Mouse (Mus musculus) intestine, postnatal 0 days (tissue): ENCODE data around the gene 1700049E17Rik2. TPM values are rescaled to one million over a fixed set of nuclear protein-coding genes. Genes with fewer than 3 reads are reported as not detected.
"Not testable (repeated sequence)": the region's sequence is repeated elsewhere in the genome, so short reads cannot be mapped to it uniquely, and the experiment has no call there.

Experiments
- ATAC-seq: fragments of 200-750 bp; cut with Nextera tagmentation; 2 replicates; pipeline ENCODE4 v1.8.0; 2017; ENCODE audit warnings: mild to moderate bottlenecking, moderate TSS enrichment, moderate library complexity
- H3K27ac ChIP-seq: fragments of 300-500 bp; sonication (generic); 2 replicates; pipeline ENCODE4 v1.5.1; 2014; ENCODE audit warnings: mild to moderate bottlenecking, low read depth, low read length, moderate library complexity
- H3K27me3 ChIP-seq: fragments of 300-500 bp; sonication (generic); replicated peaks from 2 replicates; pipeline ENCODE4 v1.6.1; 2014; ENCODE audit warnings: low read length, mixed read lengths; ENCODE audit not compliant: control insufficient read depth, insufficient read depth
- H3K36me3 ChIP-seq: fragments of 300-500 bp; sonication (generic); 2 replicates; pipeline ENCODE4 v1.6.1; 2014; ENCODE audit warnings: mild to moderate bottlenecking, moderate library complexity; ENCODE audit not compliant: control insufficient read depth, insufficient read depth
- H3K4me1 ChIP-seq: fragments of 300-500 bp; sonication (generic); replicated peaks from 2 replicates; pipeline ENCODE4 v1.6.1; 2014; ENCODE audit warnings: antibody characterized with exemption, low read length, mixed read lengths; ENCODE audit not compliant: control insufficient read depth, insufficient read depth
- H3K4me2 ChIP-seq: fragments of 300-500 bp; sonication (generic); replicated peaks from 2 replicates; pipeline ENCODE4 v1.6.1; 2014; ENCODE audit warnings: low read depth, mild to moderate bottlenecking, moderate library complexity
- H3K4me3 ChIP-seq: fragments of 300-500 bp; sonication (generic); 2 replicates; pipeline ENCODE4 v1.5.1; 2014; ENCODE audit warnings: low read depth, low read length
- H3K9ac ChIP-seq: fragments of 300-500 bp; sonication (generic); 2 replicates; pipeline ENCODE4 v1.6.1; 2014; ENCODE audit warnings: mild to moderate bottlenecking, low read depth, low read length
- H3K9me3 ChIP-seq: fragments of 300-500 bp; sonication (generic); 2 replicates; pipeline ENCODE4 v1.6.1; 2016; ENCODE audit warnings: mixed run types; ENCODE audit not compliant: control insufficient read depth
- WGBS: fragments of 180-500 bp; shearing (Covaris S2); extraction: QIAGEN DNeasy Blood & Tissue Kit; methylation state at CpG from one replicate; pipeline ENCODE4 v1.1.7; 2014; 5-methylcytosine and 5-hydroxymethylcytosine counted together
- polyA plus RNA-seq: library from polyadenylated mRNA; unstranded; fragments of >200 nt; fragmentation: Nextera tagmentation; extraction: Ambion mirVana; gene quantifications from 2 replicates; pipeline ENCODE4 v1.2.1, GENCODE M21; 2015

The 1700049E17Rik2 gene
- polyA plus RNA-seq = not detected in 2 replicates

- H3K27me3 ChIP-seq, H3K4me1 ChIP-seq, H3K4me2 ChIP-seq, H3K4me3 ChIP-seq, H3K9ac ChIP-seq, H3K36me3 ChIP-seq, ATAC-seq, H3K27ac ChIP-seq, H3K9me3 ChIP-seq: not testable (repeated sequence)
- whole genome bisulfite sequencing = no CpG with 5 or more reads among the region's 1 CpGs
Measured at GRCm38 (mm10) chr14:41572911-41573310, at the start of gene 1700049E17Rik2. TSS of gene 1700049E17Rik2 (plus strand) at chr14:41573211.

- H3K36me3 ChIP-seq, H3K27ac ChIP-seq, H3K9ac ChIP-seq, H3K27me3 ChIP-seq, H3K4me3 ChIP-seq, ATAC-seq, H3K9me3 ChIP-seq, H3K4me1 ChIP-seq, H3K4me2 ChIP-seq: not testable (repeated sequence)
- WGBS = 74% methylated on average over 1 of the region's 1 CpGs
Measured at GRCm38 (mm10) chr14:41524695-41525094, 48.3 kb upstream of the 1700049E17Rik2 start.

- not testable (repeated sequence) for H3K4me2 ChIP-seq, H3K4me3 ChIP-seq, H3K27me3 ChIP-seq, H3K36me3 ChIP-seq, H3K4me1 ChIP-seq, ATAC-seq, H3K9me3 ChIP-seq, H3K27ac ChIP-seq, H3K9ac ChIP-seq
- no CpG with 5 or more reads among the region's 2 CpGs for WGBS
Measured at GRCm38 (mm10) chr14:41555483-41555882, 17.5 kb upstream of the 1700049E17Rik2 start, which contains the start of gene Gm7970. TSS of gene Gm7970 (minus strand) at chr14:41555583.

- 71% methylated on average over 1 of the region's 1 CpGs for WGBS
- H3K4me2 ChIP-seq, ATAC-seq, H3K27ac ChIP-seq, H3K4me1 ChIP-seq, H3K9me3 ChIP-seq, H3K9ac ChIP-seq, H3K36me3 ChIP-seq, H3K4me3 ChIP-seq, H3K27me3 ChIP-seq: not testable (repeated sequence)
Measured at GRCm38 (mm10) chr14:41586346-41586745, 13.3 kb downstream of the 1700049E17Rik2 start.

- 93% methylated on average over 15 of the region's 15 CpGs for WGBS
- H3K36me3 ChIP-seq, H3K4me3 ChIP-seq, ATAC-seq, H3K4me2 ChIP-seq, H3K27ac ChIP-seq, H3K4me1 ChIP-seq, H3K27me3 ChIP-seq, H3K9ac ChIP-seq, H3K9me3 ChIP-seq: not testable (repeated sequence)
Measured at GRCm38 (mm10) chr14:41600935-41601334, 27.9 kb downstream of the 1700049E17Rik2 start.

- not testable (repeated sequence) for H3K4me2 ChIP-seq, H3K4me1 ChIP-seq, ATAC-seq, H3K9ac ChIP-seq, H3K27ac ChIP-seq, H3K36me3 ChIP-seq, H3K9me3 ChIP-seq, H3K4me3 ChIP-seq, H3K27me3 ChIP-seq
- 86% methylated on average over 1 of the region's 1 CpGs for WGBS
Measured at GRCm38 (mm10) chr14:41610690-41611089, 37.7 kb downstream of the 1700049E17Rik2 start.

DNA sequence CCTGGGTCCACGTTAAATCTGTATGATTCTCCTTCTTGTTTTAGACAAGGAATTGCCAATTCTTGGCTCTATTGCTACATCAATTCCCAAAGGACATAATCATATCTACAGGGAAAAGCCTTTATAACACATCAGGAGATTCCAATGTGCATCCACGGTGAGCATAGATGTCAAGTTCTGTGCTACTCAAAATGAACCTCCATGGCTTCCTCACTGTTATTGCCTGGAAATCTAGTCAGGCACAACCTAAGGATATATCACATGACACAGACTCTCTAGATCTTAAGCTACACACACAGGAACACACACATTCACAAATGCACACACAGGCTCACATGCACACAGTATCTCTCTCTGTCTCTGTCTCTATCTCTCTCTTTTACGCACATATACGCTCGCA is 49.5 kb downstream of the 1700049E17Rik2 start:
- 90% methylated on average over 4 of the region's 5 CpGs for WGBS
- not testable (repeated sequence) for ATAC-seq, H3K4me1 ChIP-seq, H3K36me3 ChIP-seq, H3K9me3 ChIP-seq, H3K9ac ChIP-seq, H3K4me3 ChIP-seq, H3K4me2 ChIP-seq, H3K27me3 ChIP-seq, H3K27ac ChIP-seq

DNA sequence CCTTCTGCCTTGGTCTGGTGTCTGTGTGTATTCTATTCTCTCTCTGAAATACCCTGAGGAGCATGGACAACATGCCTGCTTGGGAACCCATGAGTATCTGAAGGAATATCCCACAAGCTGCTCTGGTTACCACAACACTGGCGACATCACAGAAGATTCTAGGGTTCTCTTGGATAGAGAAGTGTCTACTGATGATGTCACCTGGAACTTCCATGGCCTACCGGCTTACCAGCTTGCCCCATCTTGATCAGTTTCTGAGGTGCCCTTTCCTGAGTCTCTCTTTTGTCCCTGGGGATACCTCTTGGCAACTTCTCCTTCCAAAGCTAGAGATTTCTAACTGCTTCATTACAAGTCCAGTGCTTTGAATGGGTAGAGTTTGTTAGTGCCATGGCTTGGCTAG is 51.5 kb downstream of the 1700049E17Rik2 start, which contains the start of gene Gm3072:
Gene Gm3072 (minus strand): TSS at position 101 of the 400 bp plus-strand sequence.
- H3K4me1 ChIP-seq, H3K9ac ChIP-seq, H3K9me3 ChIP-seq, H3K4me2 ChIP-seq, H3K27ac ChIP-seq, ATAC-seq, H3K4me3 ChIP-seq, H3K36me3 ChIP-seq, H3K27me3 ChIP-seq: not testable (repeated sequence)
- 76% methylated on average over 1 of the region's 2 CpGs for WGBS

DNA sequence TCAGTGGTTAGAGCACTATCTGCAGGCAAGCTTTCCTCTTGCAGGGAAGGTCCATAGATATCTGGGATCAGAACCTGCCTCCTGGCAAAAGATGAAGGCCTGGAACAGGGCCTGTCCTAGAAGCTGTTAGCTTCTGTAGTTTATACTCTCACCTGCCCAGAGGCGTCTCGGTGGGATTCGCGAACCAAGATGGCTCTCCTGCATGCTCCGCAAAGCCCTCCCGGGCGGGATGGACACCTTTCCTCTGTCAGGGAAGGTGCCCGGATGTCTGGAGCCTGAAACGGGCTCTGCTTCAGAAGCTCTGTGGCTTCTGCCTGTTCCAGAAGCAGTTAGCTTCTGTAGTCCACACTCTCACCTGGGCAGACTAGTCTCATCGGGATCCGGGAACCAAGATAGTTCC is 57.1 kb downstream of the 1700049E17Rik2 start:
- H3K4me3 ChIP-seq, H3K4me2 ChIP-seq, H3K4me1 ChIP-seq, ATAC-seq, H3K27me3 ChIP-seq, H3K36me3 ChIP-seq, H3K9me3 ChIP-seq, H3K9ac ChIP-seq, H3K27ac ChIP-seq: not testable (repeated sequence)
- 90% methylated on average over 9 of the region's 11 CpGs for WGBS
